Mouse (Mus musculus): Measurements from ENCODE around the gene Iqce.

DNA sequence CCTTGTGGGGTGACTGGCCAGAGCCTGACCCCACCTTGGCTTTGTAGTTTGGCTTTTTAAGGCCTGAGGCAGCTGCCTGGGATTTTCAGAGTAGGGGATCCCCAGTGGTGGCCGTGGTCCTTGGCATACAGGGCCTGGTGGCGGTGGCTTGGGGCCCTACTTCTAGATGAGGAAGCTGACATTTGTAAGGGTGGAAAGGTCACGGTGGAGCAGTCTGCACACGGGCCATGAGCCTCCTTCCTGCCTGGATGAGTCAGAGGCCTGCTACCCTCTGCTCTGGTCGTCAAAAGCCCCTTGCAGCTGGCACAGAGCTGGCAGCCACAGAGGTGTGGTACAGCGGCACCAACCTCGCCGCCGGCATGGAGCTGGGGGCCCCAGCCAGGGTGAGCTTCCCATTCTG is 85.5 kb downstream of the Iqce start:
- no peak for TF ChIP-seq MAX (IDR thresholded peaks at IDR 0.05)
- TF ChIP-seq CTCF (IDR thresholded peaks at IDR 0.05; ENCODE audit: control insufficient read depth, insufficient read depth, insufficient read length), result no peak
- TF ChIP-seq MYOD1 (IDR thresholded peaks at IDR 0.05; ENCODE audit: control insufficient read depth, insufficient read length, low read depth), result no peak
- TF ChIP-seq MYOG (IDR thresholded peaks at IDR 0.05; ENCODE audit: control insufficient read depth, extremely low read depth, insufficient read length), result no peak
- no peak for TF ChIP-seq USF1 (IDR thresholded peaks at IDR 0.05; ENCODE audit: low read depth)
- TF ChIP-seq CEBPB (IDR thresholded peaks at IDR 0.05; ENCODE audit: low read depth), result no peak
- TF ChIP-seq FOSL1 (IDR thresholded peaks at IDR 0.05; ENCODE audit: insufficient read depth, low read length, poor library complexity, severe bottlenecking), result no peak

Measured in C2C12 (cell line).